Mouse (Mus musculus): ENCODE results near the gene H2al1a.
"Not testable (repeated sequence)": the region's sequence is repeated elsewhere in the genome, so short reads cannot be mapped to it uniquely, and the experiment has no call there.

The H2al1a gene

DNA sequence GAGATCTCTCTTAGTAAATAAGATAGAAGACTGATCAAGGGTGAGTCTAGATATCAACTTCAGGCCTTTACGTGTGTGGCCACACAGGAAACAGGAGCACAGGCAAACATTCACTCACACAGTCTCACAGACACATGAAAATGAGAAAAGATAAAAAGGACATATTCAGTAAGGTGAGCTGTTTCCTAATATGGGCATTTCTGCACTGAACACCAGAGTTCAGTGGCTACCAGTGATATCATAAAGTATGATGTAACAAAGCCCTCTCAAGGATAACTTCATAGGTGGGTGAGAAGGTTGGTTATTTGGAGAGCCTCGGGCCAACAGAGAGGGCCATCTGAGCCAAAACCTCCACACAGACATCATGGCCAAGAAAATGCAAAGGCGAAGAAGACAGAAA, at the start of gene H2al1a:
Gene H2al1a, plus strand, starts transcription at position 301 of the 400 bp plus-strand sequence.
- DNase-seq (ENCODE audit: low spot score in 2 of 2), result not testable (repeated sequence)

DNA sequence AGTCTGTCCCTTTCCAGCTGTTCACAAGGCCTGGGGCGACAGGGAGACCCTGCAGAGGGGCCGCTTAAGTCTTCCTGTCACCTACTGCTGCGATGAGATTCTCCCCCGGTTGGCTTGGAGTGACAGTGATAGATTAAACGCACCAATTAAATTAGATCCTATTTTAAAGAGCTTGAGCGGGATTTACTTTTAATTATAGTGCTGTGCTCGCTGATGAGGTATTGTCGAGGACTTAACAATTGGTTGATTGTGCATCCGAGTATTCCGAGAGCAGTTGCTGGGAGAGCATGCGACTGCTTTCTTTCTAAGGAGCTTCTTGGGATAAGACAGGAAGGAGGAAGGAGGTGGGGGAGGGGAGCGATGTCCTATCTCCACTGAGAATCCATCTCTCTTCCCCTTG, 48.9 kb upstream of the H2al1a start:
- no peak for DNase-seq (ENCODE audit: low spot score in 2 of 2)

DNA sequence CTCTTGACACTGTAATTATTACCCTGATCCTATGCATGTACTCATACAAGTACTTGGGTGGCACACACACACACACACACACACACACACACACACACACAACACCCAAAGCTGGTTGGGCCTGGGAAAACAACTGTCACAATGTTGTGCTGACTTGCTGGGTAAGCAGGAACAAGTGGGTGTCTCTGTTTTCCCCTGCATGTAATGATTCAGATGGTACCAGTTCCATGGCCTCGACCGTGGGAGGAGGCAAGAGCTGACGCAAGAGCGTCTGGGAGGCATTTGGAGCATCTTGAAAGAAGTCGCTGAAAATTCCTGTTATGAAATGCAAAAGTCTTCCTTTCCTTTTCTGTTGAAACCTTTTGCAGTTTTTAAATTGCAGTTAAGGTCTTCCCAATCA, 45.0 kb upstream of the H2al1a start:
- DNase-seq (ENCODE audit: low spot score in 2 of 2), result peak; percentile 36 to 44

DNA sequence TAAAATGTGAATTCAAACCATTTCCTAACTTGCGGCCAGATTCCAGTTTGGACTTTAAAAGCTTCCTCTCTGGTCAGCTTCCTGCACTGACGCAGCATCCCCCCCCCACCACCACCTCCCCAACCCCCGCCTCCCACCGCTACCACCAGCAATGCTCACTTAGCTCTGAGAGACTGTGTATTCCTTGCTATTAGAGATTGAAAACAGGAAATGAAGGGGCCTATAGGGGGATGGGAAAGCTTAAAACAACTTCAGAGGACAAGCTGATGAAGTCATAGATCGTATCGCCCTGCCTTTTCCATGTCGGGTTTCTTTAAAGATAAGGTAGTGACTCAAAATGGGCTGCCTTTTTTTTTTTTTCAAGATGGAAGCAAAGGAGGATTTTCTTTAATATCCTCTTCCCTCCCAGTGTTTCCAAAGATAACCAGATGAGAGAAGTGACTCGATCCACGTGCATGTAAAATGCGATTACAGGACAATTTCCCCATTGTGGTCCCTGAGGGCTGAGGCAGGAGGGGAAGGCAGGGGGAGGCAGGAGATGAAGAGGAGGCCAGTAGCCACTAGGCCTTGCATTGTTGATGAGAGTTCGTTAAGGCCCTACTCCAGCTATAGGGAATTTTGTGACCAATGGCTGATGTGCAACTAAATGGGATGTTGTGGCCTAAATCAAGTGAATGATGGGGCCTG, 44.4 kb upstream of the H2al1a start:
- no peak for DNase-seq (ENCODE audit: low spot score in 2 of 2)

DNA sequence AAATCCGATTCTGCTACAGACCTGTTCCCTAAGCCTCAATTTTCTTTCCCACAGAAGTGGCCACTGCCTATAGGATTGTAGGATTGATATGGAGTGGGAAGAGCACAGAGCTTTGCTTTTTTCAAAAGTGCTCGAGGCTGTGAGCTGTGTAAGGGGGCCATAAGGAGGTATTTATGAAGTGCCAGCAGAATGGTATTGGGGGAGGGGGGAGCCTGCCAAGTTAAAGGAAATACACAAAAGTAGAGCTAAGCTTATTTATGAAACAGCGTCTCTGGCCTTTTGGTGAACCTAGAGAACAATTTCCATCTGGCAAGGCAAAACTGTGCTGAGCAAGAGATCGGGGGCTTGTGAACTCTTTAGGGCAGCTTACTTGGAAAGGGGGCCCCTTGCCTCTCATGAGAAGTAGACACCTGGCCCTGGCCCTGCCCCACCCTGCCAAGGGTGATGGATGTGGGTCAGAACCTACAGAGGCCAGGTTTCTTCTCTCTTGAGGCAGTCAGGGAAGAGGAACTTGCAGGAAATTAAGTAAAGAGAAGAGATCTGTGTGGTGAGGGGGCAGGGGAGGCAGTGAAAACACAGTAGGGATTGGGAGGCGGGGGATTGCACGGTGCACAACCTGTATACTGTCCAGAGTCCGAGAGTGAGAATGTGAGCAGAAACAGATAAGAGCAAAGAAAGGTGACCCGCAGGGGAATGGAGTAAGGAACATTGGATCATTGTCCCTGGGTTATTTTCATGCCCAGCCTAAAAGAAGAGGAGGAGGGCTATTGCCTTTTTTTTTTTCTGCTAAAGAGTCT, 43.3 kb upstream of the H2al1a start:
- no peak for DNase-seq (ENCODE audit: low spot score in 2 of 2)

DNA sequence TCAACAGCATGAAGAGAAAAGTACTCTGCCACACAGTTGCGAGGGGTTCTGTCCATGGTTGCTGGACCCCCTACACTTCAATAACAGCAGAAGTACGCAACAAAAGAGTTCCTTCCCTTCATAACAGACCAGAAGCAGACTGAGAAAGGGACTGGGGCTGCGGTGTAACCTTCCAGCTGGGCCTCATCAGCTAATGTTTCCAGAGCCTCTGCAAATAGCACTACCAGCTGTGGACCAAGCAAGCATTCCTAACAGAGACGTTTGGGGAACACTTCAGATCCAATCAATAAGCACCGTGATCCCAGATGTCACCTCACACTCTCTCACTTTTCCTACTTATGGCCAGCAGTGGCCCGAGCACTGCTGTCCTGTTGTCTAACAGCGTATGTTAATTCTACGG, 34.1 kb upstream of the H2al1a start:
- no peak for DNase-seq (ENCODE audit: low spot score in 2 of 2)

DNA sequence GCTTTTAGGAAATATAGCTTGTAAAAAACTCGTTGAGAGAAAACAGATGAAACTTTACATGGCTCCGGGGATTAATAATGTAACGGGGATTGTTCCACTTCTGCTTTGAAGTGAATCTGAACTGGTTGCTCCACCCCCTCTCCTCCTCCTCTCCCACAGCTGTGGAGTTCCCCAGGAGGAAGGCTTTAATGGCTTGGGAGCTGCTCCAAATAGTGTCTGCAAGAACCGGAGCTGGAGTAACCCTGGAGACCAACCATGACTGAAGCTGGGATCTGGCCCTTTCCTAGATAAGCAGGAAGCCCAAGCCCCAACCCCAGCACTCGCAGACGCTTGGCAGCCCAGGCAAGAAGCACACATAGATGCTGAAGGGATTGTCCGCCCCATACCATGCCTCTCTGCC, 31.3 kb upstream of the H2al1a start:
- DNase-seq (ENCODE audit: low spot score in 2 of 2), result peak; percentile 27 to 29

DNA sequence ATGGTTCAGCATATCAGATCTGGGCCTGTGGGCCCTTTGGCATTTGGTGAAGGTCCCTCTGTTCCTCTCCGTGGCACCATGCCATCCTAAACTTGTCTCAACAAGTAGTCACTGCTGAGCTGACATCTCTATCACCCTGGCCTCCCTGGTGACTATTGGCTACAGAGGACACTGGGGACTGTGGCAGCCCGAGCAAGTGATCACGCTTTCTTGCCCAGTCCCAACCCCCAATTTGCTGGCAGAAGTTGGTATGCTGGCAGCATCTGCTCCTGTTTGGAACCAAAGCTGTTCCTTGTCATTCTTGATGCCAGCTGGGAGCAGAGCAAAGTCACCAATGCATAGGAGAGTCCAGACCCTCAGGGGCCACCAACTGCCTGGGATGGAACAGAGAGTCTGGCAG, 30.0 kb upstream of the H2al1a start:
- DNase-seq (ENCODE audit: low spot score in 2 of 2), result peak; percentile 61 to 67

DNA sequence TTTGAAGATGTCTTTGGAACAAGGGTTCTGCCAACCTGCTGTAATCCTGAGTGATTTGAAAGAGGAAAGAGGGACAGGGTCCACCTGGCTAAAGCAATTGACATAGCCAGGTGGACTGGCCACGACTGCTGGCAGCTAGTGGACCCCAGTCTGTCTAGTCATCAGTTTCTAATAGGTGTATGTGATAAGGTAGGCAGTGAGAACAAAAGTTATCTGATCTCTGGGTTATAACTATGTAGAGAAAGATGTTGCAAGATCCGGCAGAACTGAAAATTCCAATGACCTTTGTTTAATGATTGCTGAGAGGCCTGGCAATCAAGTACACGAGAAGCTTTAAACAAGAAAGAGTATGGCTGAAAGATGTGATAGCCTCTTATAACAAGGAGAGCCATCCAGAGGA, 25.9 kb upstream of the H2al1a start:
- DNase-seq (ENCODE audit: low spot score in 2 of 2), result no peak

DNA sequence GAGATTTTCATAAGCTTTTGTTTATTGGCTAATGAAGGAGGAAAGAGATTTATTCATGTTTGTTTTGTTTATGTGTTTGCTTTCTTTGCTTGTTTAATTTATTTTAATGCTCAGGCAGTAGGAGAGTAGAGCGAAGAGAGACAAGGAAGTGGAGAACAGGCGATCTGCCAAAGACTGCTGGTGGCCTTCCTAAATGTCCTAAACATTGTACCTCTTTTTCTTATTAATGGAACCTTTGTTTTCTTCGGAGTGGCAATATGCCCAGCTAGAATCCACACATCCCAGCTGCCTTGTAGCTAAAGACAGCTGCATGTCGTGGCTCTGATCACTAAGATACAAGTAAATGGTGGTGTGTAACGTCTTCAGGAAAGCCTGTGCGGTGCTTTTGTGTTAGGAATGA, 22.0 kb upstream of the H2al1a start:
- peak in 1 of 2 experiments; percentile 27 for DNase-seq (ENCODE audit: low spot score in 2 of 2)

DNA sequence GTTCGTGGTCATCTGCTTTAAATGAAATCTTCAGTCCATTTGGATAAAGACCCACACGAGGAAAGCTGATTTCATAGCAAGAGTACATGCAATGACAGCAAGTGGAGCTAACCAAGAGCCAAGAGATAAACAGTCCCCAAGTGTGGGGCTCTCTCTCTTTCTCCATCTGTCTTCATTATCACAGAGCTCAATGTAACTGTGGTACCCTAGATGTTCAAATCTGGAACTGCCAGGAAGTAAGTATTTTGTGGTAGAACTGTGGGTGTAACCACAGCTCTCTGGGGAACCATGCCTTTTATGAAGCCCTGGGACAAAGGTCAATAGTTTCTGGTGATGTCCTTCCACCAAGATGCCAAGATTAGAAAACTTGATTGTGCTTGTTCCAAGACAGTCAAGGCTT, 18.3 kb upstream of the H2al1a start:
- DNase-seq (ENCODE audit: low spot score in 2 of 2), result no peak

DNA sequence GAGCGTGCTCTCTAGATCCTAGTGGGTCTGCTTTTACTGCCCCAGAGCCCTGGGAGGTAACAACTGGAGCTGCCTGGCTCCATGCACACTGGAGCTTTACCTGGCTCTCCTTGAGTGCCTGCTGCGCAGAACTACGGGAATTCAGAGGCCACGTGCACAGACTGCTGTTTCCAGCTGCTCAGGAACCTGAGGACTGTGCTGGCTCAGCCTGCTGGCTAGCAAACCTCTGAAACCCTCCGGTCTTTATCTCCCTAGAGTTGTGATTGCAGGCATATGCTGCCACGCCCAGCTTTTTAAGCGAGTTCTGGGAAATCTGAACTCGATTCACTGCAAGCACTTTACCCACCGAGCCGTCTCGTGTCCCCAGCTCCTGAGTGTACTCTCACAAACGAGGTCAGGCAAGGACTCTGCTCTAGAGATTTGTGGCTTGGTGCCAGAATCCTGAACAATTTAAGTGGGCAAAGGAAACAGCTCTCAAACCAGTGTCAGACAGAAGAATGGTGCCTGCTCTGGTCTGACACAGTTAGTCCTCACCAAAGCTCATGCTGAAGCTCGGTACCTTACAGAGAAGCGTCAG, 10.7 kb upstream of the H2al1a start:
- peak; percentile 24 for DNase-seq (ENCODE audit: low spot score in 2 of 2)

DNA sequence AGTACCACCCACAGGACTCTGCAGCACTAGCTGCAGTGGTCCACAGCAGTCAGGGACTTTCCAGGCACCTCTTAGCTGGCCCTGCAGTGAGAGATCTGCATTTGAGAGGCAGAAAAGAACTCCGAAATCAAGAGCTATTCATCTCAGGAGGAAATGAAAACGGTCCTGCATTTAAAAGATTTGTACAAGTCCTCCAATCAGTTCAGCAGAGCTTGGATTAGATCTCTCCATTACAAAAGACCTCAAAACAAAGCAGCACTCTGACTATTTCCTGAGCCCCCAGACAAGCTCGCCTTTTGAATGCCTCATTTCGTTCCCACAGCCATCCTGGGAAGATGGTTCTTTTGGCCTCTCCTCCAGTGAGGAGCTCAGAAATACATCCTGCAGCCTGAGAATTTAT, 9.8 kb upstream of the H2al1a start:
- DNase-seq (ENCODE audit: low spot score in 2 of 2), result no peak

DNA sequence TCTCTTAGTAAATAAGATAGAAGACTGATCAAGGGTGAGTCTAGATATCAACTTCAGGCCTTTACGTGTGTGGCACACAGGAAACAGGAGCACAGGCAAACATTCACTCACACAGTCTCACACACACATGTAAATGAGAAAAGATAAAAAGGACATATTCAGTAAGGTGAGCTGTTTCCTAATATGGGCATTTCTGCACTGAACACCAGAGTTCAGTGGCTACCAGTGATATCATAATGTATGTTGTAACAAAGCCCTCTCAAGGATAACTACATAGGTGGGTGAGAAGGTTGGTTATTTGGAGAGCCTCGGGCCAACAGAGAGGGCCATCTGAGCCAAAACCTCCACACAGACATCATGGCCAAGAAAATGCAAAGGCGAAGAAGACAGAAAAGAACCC, 3.1 kb downstream of the H2al1a start, which contains the start of gene H2al1b:
Gene H2al1b, plus strand, starts transcription at position 301 of the 400 bp plus-strand sequence.
- not testable (repeated sequence) for DNase-seq (ENCODE audit: low spot score in 2 of 2)

DNA sequence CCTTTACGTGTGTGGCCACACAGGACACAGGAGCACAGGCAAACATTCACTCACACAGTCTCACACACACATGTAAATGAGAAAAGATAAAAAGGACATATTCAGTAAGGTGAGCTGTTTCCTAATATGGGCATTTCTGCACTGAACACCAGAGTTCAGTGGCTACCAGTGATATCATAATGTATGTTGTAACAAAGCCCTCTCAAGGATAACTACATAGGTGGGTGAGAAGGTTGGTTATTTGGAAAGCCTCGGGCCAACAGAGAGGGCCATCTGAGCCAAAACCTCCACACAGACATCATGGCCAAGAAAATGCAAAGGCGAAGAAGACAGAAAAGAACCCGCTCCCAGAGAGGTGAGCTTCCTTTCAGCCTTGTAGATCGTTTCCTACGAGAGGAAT, 6.3 kb downstream of the H2al1a start, which contains the start of gene H2al1c:
Gene H2al1c, plus strand, starts transcription at position 301 of the 400 bp plus-strand sequence.
- DNase-seq (ENCODE audit: low spot score in 2 of 2), result not testable (repeated sequence)

DNA sequence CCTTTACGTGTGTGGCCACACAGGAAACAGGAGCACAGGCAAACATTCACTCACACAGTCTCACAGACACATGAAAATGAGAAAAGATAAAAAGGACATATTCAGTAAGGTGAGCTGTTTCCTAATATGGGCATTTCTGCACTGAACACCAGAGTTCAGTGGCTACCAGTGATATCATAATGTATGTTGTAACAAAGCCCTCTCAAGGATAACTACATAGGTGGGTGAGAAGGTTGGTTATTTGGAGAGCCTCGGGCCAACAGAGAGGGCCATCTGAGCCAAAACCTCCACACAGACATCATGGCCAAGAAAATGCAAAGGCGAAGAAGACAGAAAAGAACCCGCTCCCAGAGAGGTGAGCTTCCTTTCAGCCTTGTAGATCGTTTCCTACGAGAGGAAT, 9.5 kb downstream of the H2al1a start, which contains the start of gene H2al1d:
Gene H2al1d, plus strand, starts transcription at position 301 of the 400 bp plus-strand sequence.
- DNase-seq (ENCODE audit: low spot score in 2 of 2), result not testable (repeated sequence)

DNA sequence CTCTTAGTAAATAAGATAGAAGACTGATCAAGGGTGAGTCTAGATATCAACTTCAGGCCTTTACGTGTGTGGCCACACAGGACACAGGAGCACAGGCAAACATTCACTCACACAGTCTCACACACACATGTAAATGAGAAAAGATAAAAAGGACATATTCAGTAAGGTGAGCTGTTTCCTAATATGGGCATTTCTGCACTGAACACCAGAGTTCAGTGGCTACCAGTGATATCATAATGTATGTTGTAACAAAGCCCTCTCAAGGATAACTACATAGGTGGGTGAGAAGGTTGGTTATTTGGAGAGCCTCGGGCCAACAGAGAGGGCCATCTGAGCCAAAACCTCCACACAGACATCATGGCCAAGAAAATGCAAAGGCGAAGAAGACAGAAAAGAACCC, 12.6 kb downstream of the H2al1a start, which contains the start of gene H2al1e:
Gene H2al1e, plus strand, starts transcription at position 301 of the 400 bp plus-strand sequence.
- DNase-seq (ENCODE audit: low spot score in 2 of 2), result not testable (repeated sequence)

DNA sequence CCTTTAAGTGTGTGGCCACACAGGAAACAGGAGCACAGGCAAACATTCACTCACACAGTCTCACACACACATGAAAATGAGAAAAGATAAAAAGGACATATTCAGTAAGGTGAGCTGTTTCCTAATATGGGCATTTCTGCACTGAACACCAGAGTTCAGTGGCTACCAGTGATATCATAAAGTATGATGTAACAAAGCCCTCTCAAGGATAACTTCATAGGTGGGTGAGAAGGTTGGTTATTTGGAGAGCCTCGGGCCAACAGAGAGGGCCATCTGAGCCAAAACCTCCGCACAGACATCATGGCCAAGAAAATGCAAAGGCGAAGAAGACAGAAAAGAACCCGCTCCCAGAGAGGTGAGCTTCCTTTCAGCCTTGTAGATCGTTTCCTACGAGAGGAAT, 15.8 kb downstream of the H2al1a start, which contains the start of gene H2al1f:
Gene H2al1f, plus strand, starts transcription at position 301 of the 400 bp plus-strand sequence.
- DNase-seq (ENCODE audit: low spot score in 2 of 2), result not testable (repeated sequence)

DNA sequence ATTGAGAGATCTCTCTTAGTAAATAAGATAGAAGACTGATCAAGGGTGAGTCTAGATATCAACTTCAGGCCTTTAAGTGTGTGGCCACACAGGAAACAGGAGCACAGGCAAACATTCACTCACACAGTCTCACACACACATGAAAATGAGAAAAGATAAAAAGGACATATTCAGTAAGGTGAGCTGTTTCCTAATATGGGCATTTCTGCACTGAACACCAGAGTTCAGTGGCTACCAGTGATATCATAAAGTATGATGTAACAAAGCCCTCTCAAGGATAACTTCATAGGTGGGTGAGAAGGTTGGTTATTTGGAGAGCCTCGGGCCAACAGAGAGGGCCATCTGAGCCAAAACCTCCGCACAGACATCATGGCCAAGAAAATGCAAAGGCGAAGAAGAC, 18.9 kb downstream of the H2al1a start, which contains the start of gene H2al1g:
Gene H2al1g, plus strand, starts transcription at position 301 of the 400 bp plus-strand sequence.
- not testable (repeated sequence) for DNase-seq (ENCODE audit: low spot score in 2 of 2)

DNA sequence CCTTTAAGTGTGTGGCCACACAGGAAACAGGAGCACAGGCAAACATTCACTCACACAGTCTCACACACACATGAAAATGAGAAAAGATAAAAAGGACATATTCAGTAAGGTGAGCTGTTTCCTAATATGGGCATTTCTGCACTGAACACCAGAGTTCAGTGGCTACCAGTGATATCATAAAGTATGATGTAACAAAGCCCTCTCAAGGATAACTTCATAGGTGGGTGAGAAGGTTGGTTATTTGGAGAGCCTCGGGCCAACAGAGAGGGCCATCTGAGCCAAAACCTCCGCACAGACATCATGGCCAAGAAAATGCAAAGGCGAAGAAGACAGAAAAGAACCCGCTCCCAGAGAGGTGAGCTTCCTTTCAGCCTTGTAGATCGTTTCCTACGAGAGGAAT, 22.1 kb downstream of the H2al1a start, which contains the start of gene H2al1h:
Gene H2al1h, plus strand, starts transcription at position 301 of the 400 bp plus-strand sequence.
- DNase-seq (ENCODE audit: low spot score in 2 of 2), result not testable (repeated sequence)

DNA sequence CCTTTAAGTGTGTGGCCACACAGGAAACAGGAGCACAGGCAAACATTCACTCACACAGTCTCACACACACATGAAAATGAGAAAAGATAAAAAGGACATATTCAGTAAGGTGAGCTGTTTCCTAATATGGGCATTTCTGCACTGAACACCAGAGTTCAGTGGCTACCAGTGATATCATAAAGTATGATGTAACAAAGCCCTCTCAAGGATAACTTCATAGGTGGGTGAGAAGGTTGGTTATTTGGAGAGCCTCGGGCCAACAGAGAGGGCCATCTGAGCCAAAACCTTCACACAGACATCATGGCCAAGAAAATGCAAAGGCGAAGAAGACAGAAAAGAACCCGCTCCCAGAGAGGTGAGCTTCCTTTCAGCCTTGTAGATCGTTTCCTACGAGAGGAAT, 25.3 kb downstream of the H2al1a start, which contains the start of gene H2al1i:
Gene H2al1i, plus strand, starts transcription at position 301 of the 400 bp plus-strand sequence.
- DNase-seq (ENCODE audit: low spot score in 2 of 2), result not testable (repeated sequence)

DNA sequence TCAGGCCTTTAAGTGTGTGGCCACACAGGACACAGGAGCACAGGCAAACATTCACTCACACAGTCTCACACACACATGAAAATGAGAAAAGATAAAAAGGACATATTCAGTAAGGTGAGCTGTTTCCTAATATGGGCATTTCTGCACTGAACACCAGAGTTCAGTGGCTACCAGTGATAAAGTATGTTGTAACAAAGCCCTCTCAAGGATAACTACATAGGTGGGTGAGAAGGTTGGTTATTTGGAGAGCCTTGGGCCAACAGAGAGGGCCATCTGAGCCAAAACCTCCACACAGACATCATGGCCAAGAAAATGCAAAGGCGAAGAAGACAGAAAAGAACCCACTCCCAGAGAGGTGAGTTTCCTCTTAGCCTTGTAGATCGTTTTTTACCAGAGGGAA, 28.5 kb downstream of the H2al1a start, which contains the start of gene H2al1j:
Gene H2al1j, plus strand, starts transcription at position 301 of the 400 bp plus-strand sequence.
- DNase-seq (ENCODE audit: low spot score in 2 of 2), result not testable (repeated sequence)
